Mouse (Mus musculus) heart, postnatal 14 days (tissue): ENCODE measurements around the gene Fshb. TPM values are rescaled to one million over a fixed set of nuclear protein-coding genes. Genes with fewer than 3 reads are reported as not detected.

ENCODE experiments used
- DNase-seq, 2 experiments: peaks; one replicate each; pipeline ENCODE4 v3.0.0; 2021 to 2022
- intact Hi-C: fragments of 180-260 bp; cut with DNase I; formaldehyde crosslinking; loops from one replicate; pipeline ENCODE4 v1.15.1; 2025
- long read RNA-seq, 2 experiments: library from polyadenylated mRNA; stranded (forward); transcript quantifications; one replicate each; pipeline ENCODE4 v2.0.0; 2021
- total RNA-seq, 2 experiments: library from RNA; stranded (reverse); gene quantifications; 2 replicates each; pipeline ENCODE4 v1.2.3; 2021

Gene Fshb
- not detected for total RNA-seq
- long read RNA-seq, experiment 1 = 0 reads
- long read RNA-seq, experiment 2 = 0 reads

DNA sequence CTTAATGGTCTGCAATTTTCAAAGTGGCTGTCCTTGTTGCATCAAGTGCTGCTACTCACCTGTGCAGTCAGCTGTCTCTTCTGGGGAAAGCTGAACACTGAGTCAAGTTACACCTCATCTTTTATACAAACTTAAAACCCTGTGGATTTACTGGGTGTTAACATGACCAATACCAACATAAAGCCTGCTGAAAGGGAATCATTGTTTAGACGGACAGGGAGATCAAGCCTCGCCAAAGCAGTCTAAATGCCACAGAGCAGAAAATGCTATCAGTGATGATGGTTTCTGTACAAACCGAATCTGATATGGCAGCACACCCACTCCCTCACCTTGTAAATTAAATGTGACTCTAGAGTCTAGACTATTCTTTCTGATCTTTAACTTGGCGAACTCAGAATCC is at the start of gene Fshb:
Gene Fshb, minus strand, starts transcription at position 101 of the 400 bp plus-strand sequence.
- DNase-seq = no peak
- intact Hi-C loops = no loop called here

DNA sequence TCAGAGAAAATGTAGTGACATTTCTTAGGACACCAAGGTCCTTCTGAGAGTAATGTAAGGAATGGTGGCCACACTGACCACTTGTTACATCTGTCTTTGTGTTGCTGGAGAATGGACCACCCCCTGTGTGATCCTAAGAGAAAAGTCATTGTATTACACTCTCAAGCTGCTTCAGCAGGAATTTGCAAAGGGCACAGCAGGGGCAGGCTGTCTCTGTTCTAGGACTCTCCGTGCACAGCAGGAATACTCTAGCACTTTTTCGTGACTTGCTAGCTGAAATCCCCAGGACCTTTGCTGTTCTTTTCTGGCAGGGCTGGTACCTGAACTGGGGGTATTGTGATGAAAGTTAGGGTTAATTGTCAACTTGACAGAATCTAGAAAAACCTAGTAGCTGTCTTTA is 24.8 kb upstream of the Fshb start:
- DNase-seq = no peak
- intact Hi-C loops = no loop called here

DNA sequence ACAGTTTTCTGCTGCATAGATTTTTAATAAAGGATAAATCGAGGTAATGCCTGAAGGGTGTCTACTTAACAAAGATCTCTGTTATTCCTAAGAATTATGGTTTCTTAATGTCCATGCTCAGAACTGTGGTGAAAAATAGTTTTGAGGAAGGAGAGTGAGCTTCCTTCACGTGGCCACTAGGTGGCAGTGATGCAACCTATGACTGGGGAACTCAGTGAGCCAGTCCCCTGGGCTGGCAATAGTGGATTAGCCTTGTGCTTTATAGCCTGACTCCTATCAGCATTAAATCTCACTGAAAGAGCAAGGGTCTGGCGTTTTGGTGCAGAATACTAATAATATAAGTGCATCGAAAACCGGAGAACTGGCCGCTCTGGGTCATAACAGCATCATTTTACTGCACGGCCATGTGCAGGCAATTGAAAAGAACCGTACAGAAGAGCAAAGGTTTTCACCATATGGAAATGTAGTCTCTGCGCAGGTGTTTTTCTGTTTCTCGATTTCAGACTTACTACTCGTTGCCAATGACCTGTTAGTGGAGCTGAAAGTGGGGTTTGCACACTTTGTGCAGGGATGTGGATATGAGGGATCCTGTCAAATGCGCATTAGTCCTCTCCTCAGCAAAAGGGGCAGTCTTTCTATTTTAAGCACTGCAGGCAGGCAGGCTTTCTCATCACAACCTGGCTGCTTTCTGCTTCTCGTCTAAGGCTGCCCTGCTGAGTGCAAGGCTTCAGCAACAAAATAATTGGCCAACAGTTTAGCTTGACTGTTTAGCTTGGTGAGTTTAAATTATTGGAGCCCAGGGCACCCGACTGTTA is 23.8 kb upstream of the Fshb start:
- DNase-seq = peak; percentile 17 to 38
- intact Hi-C loops = loop anchor here (2.0 kb wide), 1 partner anchor 786 kb away; no protein-coding TSS in a partner anchor

DNA sequence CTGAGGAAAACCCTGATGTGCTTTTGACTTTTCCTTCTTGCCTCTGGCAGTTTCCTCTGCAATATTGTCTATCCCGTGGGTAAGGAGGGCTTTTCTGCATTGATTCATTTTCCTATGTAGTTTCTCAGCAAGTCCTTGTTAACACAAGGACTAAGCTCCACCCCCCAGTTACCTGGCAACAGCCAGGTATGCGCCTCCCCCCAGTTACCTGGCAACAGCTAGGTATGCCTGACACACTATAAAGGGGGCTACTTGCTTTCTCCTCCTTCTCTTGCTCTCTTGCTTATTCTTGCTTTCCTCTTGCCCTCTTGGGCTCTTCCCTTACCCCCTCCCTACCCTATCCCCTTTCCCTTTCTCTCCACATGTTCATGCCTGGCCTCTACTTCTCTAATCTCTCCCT is 3.8 kb upstream of the Fshb start:
- DNase-seq = no peak
- intact Hi-C loops = no loop called here

DNA sequence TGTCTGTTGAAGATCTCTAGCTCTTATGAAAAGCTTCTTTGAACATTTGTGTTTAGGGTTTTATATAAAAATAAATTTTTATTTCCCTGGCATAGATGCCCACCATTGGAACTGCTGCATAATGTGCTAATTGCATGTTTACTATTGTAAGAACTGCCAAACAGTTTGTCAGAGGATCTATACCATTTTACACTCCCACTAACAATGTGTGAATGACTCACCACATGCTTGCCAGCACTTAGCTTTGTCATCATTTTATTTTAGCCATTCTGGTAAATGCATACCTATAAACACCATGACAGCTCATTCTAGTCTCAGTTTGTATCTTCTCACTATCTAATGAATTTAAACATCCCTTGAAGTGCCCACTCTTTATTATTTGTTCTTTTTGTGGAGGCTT is 13.5 kb downstream of the Fshb start:
- intact Hi-C loops = no loop called here
- DNase-seq = no peak

DNA sequence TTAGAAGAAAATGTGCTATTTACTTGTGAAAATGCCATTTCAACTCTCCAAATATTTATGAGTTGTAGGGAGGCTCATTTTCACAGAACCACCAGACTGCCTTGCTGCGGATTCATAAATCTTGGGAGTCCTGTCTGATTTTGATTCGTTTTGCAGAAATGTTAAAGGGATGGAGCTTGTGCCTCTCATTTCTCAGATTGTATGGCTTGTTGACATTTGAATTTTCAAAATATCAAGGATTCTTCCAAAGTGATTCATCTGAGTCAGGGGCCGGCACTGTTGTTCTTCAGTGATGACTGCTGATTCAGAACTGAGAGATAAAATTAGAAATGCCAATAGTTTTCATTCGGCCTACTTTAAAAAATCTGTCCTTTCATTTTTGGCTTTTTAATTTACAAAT is 18.6 kb downstream of the Fshb start:
- DNase-seq = no peak
- intact Hi-C loops = no loop called here

DNA sequence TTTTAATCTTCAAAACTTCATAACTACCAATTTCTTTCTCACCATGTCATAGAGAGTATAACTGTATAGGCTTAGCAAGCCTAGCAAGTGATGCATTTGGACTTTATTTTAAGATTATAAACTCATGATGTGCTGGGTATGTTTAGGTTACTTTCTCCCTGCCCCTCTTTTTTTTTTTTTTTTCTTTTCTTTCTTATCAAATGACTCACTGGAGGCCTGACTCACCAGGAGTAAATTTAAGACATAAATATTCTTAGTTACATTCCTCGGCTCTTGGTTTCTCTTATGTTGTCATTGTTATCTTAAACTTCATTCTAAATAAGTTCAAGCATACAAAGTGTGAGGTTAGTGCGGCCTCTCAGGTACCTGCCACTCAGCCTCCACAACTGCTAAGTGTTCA is 23.5 kb downstream of the Fshb start:
- intact Hi-C loops = no loop called here
- no peak for DNase-seq

DNA sequence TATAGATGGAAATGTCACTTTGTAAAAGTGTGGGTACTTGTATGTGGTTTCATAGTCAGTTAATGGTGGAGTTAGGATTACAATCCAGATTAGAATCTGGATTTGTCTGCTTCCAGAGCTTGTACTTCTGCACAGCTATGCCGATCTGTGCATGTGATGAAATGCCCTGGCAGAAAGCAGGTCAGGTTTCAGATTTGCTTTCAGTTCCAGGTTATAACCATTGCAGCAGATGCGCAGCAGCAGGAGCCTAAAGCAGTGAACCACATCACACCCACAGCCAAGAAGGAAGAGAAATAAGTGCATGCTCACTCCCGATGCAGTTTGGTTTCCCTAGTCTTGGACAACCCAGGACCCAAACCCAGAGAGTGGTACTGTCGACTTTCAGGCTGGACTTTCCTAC is 34.8 kb downstream of the Fshb start:
- intact Hi-C loops = no loop called here

DNA sequence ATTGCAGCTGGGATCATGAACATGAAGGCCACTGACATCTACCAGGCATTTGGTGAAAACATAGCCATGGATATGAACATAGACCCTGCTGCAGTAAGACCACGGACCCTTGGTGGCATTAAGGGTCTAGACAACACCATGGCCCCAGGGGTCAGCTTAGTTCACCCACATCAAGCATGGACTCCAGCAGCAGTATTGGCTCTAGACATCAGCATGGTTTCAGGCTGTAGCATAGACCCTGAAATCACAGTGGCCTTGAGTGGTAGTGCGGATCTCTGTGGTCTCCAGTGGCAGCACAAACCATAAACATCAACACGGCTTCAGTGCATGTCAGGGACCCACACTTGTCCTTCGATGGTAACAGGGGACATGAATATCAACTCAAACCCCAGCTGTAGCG is 36.7 kb downstream of the Fshb start:
- no peak for DNase-seq
- intact Hi-C loops = no loop called here

More for the DNA sequence above, 34.8 kb downstream of the Fshb start:
- no peak for DNase-seq

DNA sequence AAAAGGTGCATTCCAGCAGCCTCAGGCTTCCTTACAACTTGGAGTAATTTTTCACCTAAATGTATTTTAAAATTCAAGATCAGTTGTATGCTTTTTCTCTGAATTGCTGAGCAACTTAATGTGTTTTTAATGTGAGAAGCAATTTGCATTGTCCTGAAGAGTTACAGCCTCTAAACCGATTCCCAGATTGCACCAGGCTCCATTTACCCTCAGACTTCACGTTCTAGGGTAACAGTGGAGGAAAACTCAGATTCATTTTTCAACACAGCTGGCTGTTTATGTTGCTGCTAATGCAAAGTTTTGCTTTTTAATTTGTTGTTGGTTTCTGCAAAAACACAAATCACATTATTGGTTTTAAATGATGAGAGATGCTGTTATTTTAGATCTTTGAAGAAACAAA is 40.1 kb downstream of the Fshb start:
- intact Hi-C loops = no loop called here
- no peak for DNase-seq

DNA sequence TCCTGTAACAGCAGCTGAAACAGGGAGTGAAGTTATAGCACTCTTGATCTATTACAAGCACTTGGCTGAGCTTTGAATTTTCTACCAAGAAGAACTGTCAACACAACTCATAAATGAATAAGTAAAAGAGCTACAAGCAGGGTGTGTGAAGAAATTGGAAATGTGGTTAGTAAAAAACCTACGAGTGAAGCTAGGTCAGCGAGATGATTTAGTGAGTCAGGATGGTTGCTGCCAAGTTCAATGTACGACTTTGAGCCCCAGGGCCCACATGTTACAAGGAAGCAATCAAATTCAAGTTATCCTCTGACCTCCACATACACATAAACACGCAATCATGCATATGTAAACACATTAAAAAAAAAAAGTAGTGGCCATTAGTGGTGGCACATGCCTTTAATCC is 46.3 kb downstream of the Fshb start:
- no peak for DNase-seq
- intact Hi-C loops = no loop called here

DNA sequence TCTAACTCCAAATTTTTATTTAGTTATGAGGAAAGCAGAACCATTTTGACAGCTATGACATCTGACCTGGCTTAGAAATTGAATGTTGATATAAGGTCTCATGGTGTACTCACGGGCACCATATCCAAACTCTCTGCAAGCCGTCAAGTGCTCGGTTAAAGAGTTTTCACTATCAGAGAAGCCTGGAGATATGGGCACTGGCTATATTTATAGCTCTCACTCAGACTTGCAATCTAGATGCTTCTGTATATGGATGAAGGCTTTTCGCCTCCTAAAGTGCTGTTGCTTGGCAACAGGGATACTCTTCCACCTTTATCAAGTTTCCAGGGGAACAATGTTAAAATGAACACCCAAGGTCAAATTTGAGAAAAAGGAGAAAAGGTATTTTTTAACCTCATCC is 47.1 kb downstream of the Fshb start:
- no peak for DNase-seq
- intact Hi-C loops = no loop called here

DNA sequence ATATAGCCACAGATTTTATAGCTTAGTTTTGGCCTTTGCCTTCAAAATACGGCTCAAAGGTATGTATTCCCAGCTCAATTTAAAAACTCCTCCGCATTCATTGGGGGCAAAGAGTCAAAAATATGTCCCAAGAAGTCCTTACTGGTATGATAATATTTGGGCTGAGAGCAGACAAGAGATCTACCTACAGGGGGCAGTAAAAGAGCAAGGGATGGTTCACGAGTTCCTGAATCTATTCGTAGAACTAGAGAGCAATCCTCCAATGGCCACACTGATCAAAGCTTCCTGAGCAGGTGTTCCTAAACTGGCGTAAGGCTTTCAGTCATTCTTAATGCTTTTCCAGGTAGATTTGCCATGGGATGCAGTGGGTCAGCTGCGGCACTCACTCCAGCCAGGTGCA is 49.3 kb downstream of the Fshb start:
- no peak for DNase-seq
- intact Hi-C loops = no loop called here

DNA sequence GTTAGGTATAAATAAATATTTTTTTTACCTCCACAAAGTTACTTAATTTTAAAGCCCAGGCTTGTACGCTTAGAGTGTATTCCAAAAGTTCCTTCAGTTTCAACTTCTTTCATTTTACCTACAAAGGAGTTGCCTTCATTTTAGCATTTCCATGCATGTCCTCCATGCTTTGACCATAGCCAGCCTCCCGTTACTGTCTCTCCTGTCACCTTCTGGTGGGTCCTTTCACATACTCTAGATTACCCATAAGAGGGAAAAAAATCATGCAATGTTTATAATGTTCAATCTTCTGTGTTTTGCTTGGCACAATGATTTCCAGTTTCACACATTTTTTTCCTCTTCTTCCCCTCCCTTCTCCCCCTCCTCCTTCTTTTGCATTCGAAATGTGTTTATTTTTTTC is 53.1 kb downstream of the Fshb start:
- no peak for DNase-seq
- intact Hi-C loops = no loop called here

Other genes with a start within 250 kb of the Fshb start
- gene Arl14ep, start 85.2 kb downstream of the Fshb start, total RNA-seq = 10 to 100 TPM; 12.5 to 12.7 TPM
- 1 to 10 TPM; 1.6 to 1.7 TPM for gene Kcna4, start 231.0 kb upstream of the Fshb start, total RNA-seq